Mouse (Mus musculus): ENCODE measurements around the gene Rplp2. TPM values are rescaled to one million over a fixed set of nuclear protein-coding genes. Genes with fewer than 3 reads are reported as not detected.

Gene Rplp2
- polyA plus RNA-seq, 1 experiment = 977 TPM

DNA sequence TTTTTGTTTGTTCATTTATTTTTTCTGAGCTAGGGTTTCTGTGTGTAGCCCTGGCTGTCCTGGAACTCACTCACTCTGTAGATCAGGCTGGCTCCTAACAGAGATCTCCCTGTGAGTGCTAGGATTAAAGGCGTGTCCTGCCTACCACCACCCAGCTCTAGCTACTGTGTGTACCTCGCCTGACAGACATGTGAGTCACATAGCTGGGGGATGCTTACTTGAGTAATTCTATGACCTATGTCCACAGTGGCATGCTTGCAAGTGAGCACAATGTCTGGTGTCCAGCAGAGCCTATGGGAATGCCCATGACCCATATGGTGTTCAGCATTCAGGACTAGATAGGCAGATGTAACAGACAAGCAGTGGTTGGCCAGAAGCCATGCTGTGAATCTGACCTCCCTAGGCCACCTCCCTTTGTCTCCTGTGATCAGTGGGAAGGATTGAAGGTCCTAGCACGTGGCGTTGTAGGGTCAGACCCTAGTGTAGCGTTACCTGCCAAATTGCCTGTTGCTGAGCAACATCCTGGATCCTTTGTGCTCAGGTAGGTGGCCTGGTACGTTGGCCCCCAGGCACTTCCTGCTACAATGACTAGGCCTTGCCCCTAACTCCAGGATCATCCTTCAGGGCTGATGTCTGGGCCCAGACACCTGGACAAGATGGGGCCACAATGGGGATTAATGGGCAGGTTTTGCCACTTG is 30.9 kb upstream of the Rplp2 start:
- no peak overlapping the region for H3K4me3 ChIP-seq (ENCODE audit: insufficient read depth, low read depth, low read length)
- WGBS = 87% methylated on average over 6 of the region's 6 CpGs
- no peak overlapping the region for H3K27ac ChIP-seq (ENCODE audit: insufficient read depth, low read depth, low read length)
- TF ChIP-seq CTCF (IDR thresholded peaks at IDR 0.05; ENCODE audit: insufficient read depth, low read depth, low read length) (no peak), POLR2A (IDR thresholded peaks at IDR 0.05; ENCODE audit: insufficient read depth, low read depth, low read length) (no peak)
- H3K4me1 ChIP-seq (ENCODE audit: control insufficient read depth, insufficient read depth, low read length) = peaks cover 10% of the 10 kb centered on the region

DNA sequence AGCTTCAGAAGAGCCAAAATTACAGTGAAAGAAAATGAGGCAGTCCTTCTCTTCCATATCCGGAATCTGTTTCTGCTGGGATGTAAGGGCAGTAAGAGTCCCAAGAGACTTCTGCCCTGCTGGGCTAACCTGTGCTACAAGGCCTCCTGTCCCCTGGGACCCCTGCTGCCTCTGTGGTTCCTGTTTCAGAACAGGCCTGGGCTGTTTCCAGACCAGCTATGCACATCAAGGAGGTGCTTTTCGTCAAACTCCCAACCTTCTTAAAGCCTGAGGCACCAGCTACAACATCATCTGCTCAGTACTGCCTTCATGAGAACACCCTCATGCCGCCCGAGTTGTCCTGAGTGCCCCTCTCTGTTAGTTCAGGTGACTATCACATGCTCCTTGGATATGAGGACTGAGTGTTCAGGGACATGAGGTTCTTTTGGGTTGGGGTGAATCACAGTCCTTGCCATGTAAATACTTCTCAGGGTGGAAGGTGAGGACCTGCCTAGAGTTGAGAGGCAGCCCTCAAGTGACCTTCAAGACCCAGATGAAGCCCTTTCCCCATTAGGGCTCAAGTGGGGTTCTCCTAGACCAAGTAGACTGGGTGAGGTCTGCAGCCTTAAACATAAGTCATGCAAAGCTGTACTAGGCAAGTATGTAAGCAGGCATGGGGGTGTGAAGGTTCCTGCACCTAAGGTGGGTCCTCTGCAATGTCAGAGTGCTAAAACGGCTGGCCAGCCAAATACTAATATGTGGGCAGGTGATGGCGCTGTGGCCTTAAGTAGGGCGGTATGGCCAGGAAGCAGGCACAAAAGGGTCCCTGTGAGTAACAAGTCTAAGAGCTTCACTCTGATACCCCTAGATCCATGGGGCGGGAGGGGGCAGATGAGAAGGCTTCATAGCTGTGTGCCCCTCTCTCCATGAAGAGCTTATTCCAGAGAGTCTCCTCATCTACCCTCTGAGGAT is 29.2 kb upstream of the Rplp2 start:
- WGBS = 77% methylated on average over 8 of the region's 8 CpGs
- no peak for TF ChIP-seq POLR2A (IDR thresholded peaks at IDR 0.05; ENCODE audit: insufficient read depth, low read depth, low read length)
- TF ChIP-seq CTCF (IDR thresholded peaks at IDR 0.05; ENCODE audit: insufficient read depth, low read depth, low read length) = no peak
- no peak overlapping the region for H3K4me3 ChIP-seq (ENCODE audit: insufficient read depth, low read depth, low read length)
- H3K27ac ChIP-seq (ENCODE audit: insufficient read depth, low read depth, low read length) = no peak overlapping the region
- peaks cover 6% of the 10 kb centered on the region; the same call in 1 of the 2 replicates for H3K4me1 ChIP-seq (ENCODE audit: control insufficient read depth, insufficient read depth, low read length)

DNA sequence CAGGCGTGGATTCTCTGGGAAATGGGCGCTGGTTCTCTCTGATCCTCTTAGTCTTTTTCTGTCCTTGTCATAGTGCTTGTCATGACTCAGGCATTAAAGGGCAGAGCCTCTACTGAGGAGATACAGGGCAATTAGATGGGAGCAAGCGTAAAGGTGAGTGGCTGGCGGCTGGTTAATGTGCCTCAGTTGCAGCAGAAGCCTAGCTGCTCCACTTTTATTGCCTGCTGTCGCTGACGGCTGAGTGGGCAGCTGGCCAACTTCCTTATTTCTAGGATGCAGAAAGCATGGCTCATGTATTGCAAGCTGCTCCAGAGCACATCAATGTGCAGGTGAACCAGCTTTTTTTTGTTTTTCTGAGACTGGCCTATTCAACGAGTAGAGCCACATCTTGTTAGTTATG is 28.2 kb upstream of the Rplp2 start:
- TF ChIP-seq POLR2A (IDR thresholded peaks at IDR 0.05; ENCODE audit: insufficient read depth, low read depth, low read length) = no peak
- no peak for TF ChIP-seq CTCF (IDR thresholded peaks at IDR 0.05; ENCODE audit: insufficient read depth, low read depth, low read length)
- no peak overlapping the region for H3K27ac ChIP-seq (ENCODE audit: insufficient read depth, low read depth, low read length)
- peaks cover 3% of the 10 kb centered on the region; the same call in 1 of the 2 replicates for H3K4me1 ChIP-seq (ENCODE audit: control insufficient read depth, insufficient read depth, low read length)
- WGBS = 60% methylated on average over 7 of the region's 7 CpGs
- no peak overlapping the region for H3K4me3 ChIP-seq (ENCODE audit: insufficient read depth, low read depth, low read length)

DNA sequence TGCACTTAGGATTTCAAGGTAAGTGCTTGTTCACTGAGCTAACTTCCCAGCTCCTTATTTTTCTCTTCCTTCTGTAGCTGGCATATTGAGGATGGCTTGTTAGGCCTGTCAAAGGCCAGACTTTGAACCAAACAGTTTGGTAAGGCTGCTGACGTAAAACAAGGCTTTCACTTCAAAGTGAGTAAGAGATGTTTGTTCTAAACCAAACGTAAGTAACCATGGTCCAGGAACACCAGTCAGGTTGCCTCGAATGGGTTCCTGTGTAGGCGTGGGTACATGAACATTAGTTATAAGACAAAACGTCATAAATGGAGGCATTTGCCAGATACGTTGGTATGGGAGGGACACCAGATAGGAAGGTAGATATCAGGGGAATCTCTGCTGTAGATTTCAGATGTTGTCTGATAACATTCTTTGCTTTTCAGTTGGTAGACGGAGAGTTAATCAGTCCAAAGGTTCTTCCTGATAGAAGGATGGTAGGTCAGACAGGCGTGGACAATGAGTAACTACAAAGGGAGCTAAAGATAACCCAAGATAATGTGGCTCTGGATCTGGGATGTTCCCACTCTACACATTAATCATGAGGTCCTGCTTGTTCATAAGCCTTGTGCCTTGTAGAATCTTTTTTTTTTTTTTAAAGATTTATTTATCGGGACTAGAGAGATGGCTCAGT is 27.0 kb upstream of the Rplp2 start:
- TF ChIP-seq POLR2A (IDR thresholded peaks at IDR 0.05; ENCODE audit: insufficient read depth, low read depth, low read length) (no peak), CTCF (IDR thresholded peaks at IDR 0.05; ENCODE audit: insufficient read depth, low read depth, low read length) (no peak)
- H3K27ac ChIP-seq (ENCODE audit: insufficient read depth, low read depth, low read length) = no peak overlapping the region
- WGBS = 87% methylated on average over 9 of the region's 9 CpGs
- no peak overlapping the region for H3K4me3 ChIP-seq (ENCODE audit: insufficient read depth, low read depth, low read length)
- no peaks in the 10 kb centered on the region for H3K4me1 ChIP-seq (ENCODE audit: control insufficient read depth, insufficient read depth, low read length)

DNA sequence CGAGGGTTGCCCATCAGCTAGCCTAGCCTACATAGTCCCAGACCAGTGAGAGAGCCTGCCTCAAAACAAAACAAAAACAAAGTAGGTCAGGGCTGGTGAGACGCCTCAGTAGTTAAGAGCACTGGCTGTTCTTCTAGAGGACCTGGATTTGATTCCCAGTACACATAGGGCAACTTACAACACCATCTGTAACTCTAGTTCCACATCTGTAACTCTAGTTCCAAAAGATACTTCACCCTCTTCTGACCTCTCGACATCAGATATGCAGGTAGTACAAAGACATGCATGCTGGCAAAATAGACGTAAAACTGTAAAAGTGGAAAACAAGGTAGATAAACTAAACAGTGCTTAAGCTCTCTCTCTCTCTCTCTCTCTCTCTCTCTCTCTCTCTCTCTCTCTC is 23.4 kb upstream of the Rplp2 start:
- TF ChIP-seq POLR2A (IDR thresholded peaks at IDR 0.05; ENCODE audit: insufficient read depth, low read depth, low read length) (no peak), CTCF (IDR thresholded peaks at IDR 0.05; ENCODE audit: insufficient read depth, low read depth, low read length) (no peak)
- 77% methylated on average over 4 of the region's 4 CpGs for WGBS

DNA sequence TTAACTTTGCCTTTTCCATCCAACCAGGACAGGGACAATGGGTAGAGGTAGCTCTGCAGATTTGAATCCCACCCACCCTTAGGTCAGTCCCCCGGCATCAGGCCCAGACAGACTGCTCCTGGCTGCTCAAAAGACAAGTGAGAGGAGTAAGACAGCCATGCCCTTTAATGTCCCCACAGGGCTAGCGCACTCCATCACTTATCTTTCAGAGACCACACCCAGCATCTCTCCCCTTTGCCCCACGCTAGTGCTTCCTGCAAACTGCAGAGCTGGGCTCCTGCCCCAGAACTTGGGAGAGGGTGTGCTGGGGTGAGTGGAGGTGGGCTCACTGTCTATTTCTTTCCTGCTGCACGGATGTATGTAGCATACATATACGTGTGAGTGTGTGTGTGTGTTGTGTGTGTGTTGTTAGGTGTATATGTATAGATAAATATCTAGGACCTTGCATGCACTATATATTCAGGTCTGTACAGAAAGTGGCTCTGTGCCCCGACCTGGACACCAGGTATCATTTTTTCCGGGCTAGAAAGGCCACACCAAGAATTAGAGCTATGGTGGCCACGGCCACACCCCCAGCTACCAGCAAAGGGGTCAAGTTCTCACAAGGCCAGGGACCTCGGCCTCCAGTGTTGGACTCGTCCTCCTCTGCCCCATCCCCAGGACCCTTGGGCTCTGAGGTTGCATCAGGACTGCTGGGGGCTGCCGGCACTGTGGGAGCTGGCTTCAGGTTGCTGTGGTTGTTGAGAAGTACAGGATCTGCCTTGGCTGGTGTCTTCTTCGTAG is 20.0 kb upstream of the Rplp2 start:
- no peak for TF ChIP-seq POLR2A (IDR thresholded peaks at IDR 0.05; ENCODE audit: insufficient read depth, low read depth, low read length)
- no peak for TF ChIP-seq CTCF (IDR thresholded peaks at IDR 0.05; ENCODE audit: insufficient read depth, low read depth, low read length)
- H3K4me1 ChIP-seq (ENCODE audit: control insufficient read depth, insufficient read depth, low read length) = peaks cover 18% of the 10 kb centered on the region
- WGBS = 91% methylated on average over 12 of the region's 12 CpGs

More for the DNA sequence above, 23.4 kb upstream of the Rplp2 start:
- H3K27ac ChIP-seq (ENCODE audit: insufficient read depth, low read depth, low read length) = no peak overlapping the region
- no peak overlapping the region for H3K4me3 ChIP-seq (ENCODE audit: insufficient read depth, low read depth, low read length)
- peaks cover 11% of the 10 kb centered on the region for H3K4me1 ChIP-seq (ENCODE audit: control insufficient read depth, insufficient read depth, low read length)

DNA sequence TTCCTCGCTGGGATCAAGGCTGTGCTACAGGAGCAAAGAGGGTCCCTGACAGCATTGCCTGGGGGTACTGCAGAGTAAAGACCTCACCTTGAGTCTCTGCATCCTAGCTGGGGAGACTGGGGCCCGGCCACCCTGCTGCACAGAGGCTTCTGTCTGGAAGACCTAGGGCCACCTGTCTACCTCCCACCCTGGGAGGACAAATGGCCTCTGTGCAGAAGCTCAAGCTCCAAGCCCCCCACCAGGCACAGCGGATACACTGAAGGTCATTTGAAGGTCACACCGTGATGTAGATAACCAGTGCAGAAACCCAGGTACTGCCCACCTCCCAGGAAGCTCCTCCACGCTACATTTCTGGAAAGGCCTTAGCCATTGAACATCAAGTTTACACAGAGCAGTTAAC is 18.5 kb upstream of the Rplp2 start:
- H3K4me3 ChIP-seq (ENCODE audit: insufficient read depth, low read depth, low read length) = peak overlapping the region; percentile 67
- peak overlapping the region; percentile 61 for H3K27ac ChIP-seq (ENCODE audit: insufficient read depth, low read depth, low read length)
- H3K4me1 ChIP-seq (ENCODE audit: control insufficient read depth, insufficient read depth, low read length) = peaks cover 32% of the 10 kb centered on the region
- TF ChIP-seq POLR2A (IDR thresholded peaks at IDR 0.05; ENCODE audit: insufficient read depth, low read depth, low read length) (no peak), CTCF (IDR thresholded peaks at IDR 0.05; ENCODE audit: insufficient read depth, low read depth, low read length) (no peak)
- WGBS = 42% methylated on average over 5 of the region's 5 CpGs

More for the DNA sequence above, 20.0 kb upstream of the Rplp2 start:
- Histone ChIP-seq H3K27ac (ENCODE audit: insufficient read depth, low read depth, low read length) (no peak overlapping the region), H3K4me3 (ENCODE audit: insufficient read depth, low read depth, low read length) (no peak overlapping the region)

DNA sequence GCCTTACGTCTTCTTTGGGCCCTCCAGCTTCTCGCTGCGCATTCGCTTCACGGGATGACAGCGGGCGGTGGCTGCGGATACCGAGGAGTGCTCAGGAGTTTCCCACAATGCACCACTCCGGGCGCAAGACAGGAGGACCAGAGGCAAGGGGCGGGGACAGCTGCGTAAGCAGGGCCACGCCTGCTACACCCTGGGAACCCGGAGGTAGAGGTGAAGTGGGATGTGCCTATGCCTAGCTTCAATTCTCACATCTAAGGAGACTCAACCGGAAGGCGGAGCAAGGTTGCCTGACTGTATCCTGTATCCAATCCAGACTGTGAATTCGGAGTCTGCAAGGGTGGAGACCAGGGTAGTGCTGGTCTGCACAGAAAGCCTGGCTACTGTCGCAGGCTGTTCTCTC is 17.9 kb upstream of the Rplp2 start, which contains the start of gene Cend1:
TSS of gene Cend1 (minus strand) at position 182 of the 400 bp plus-strand sequence.
- peaks cover 37% of the 10 kb centered on the region for H3K4me1 ChIP-seq (ENCODE audit: control insufficient read depth, insufficient read depth, low read length)
- WGBS = 2% methylated on average over 19 of the region's 19 CpGs
- H3K4me3 ChIP-seq (ENCODE audit: insufficient read depth, low read depth, low read length) = peak within 1 kb of the TSS; percentile 67
- peak within 1 kb of the TSS; percentile 61 for H3K27ac ChIP-seq (ENCODE audit: insufficient read depth, low read depth, low read length)
- no peak for TF ChIP-seq CTCF (IDR thresholded peaks at IDR 0.05; ENCODE audit: insufficient read depth, low read depth, low read length)
- peak; percentile 65 for TF ChIP-seq POLR2A (IDR thresholded peaks at IDR 0.05; ENCODE audit: insufficient read depth, low read depth, low read length)

All from olfactory bulb, adult 2 months (tissue).